9 mouse cellular contexts compared by ENCODE assay signal in the genomic region with DNA sequence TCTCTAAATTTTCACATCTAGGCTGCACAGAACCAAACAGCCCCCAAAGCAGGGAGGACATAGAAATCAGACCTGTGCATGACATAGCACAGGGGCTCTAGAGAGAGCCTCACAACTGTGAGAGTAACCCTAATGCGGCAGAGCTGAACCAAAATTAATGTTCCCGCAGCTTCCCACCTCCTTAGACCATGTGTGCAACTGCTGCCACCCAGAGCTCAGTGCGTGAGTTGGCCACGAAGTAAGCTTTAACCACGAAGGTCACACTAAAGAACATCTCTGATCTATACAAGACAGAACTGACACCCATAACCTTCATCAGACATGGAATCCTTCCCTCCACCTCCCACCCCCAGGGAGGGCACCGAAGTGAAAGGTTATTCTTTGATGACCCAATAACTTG. TPM values are rescaled to one million over a fixed set of nuclear protein-coding genes. Genes with fewer than 3 reads are reported as not detected.
A peak's percentile ranks its signal among the peaks of the same experiment; 100 is the strongest.
DNase-seq lines count a peak whose midpoint lies in the region; ATAC-seq and TF ChIP-seq lines count a peak whose summit lies in the region.
"Had no signal": no experiment of that assay in that cellular context is flagged by ENCODE, and none has a peak within 500 bp of the region (broad histone marks: within the 10 kb centered on the region; RNA-seq: fewer than 3 reads in every experiment).

No protein-coding gene starts in this region.

- no peaks in the 10 kb centered on the region for H3K27me3 ChIP-seq in heart, embryonic 11.5 days (ENCODE audit: control insufficient read depth, insufficient read depth, low read length)
- no peaks in the 10 kb centered on the region for H3K27me3 ChIP-seq in lung, embryonic 15.5 days
- no peaks in the 10 kb centered on the region for H3K27me3 ChIP-seq in midbrain, postnatal 0 days (ENCODE audit: insufficient read depth, low read length)
- H3K27me3 ChIP-seq: liver, embryonic 15.5 days; neural tube, embryonic 13.5 days had no signal

- H3K4me2 ChIP-seq in heart, embryonic 11.5 days = no peak overlapping the region
- H3K4me2 ChIP-seq in lung, embryonic 15.5 days = no peak overlapping the region
- H3K4me2 ChIP-seq in midbrain, postnatal 0 days (ENCODE audit: low read depth, low read length, poor library complexity, severe bottlenecking) = no peak overlapping the region
- H3K4me2 ChIP-seq: liver, embryonic 15.5 days; neural tube, embryonic 13.5 days had no signal

- 0 out of 2 replicates have a peak, but pooled peaks have one; percentile 17 for TF ChIP-seq CTCF in brain, embryonic 14.5 days (IDR thresholded peaks at IDR 0.05; ENCODE audit: borderline replicate concordance, extremely low read depth, insufficient read depth, insufficient read length)
- peak; percentile 59 for TF ChIP-seq CTCF in midbrain, postnatal 0 days (IDR thresholded peaks at IDR 0.05)

- H3K27ac ChIP-seq in heart, embryonic 11.5 days (ENCODE audit: low read depth, low read length) = no peak overlapping the region
- H3K27ac ChIP-seq in lung, embryonic 15.5 days = peak overlapping the region; percentile 87
- no peak overlapping the region for H3K27ac ChIP-seq in midbrain, postnatal 0 days (ENCODE audit: low read depth, low read length)
- H3K27ac ChIP-seq: liver, embryonic 15.5 days; neural tube, embryonic 13.5 days had no signal

- ATAC-seq in heart, embryonic 11.5 days (replicated peaks; ENCODE audit: insufficient number of reproducible peaks, low FRiP score, low TSS enrichment) = no peak
- 0 out of 2 replicates have a peak, but pooled peaks have one; percentile 39 for ATAC-seq in lung, embryonic 15.5 days (ENCODE audit: borderline replicate concordance, extremely low read depth, low FRiP score, low TSS enrichment)
- ATAC-seq in midbrain, postnatal 0 days (ENCODE audit: low FRiP score) = no peak

- peaks cover 2% of the 10 kb centered on the region; the same call in 1 of the 2 replicates for H3K4me1 ChIP-seq in heart, embryonic 11.5 days (ENCODE audit: control insufficient read depth, insufficient read depth, low read length)
- peaks cover 19% of the 10 kb centered on the region for H3K4me1 ChIP-seq in lung, embryonic 15.5 days
- H3K4me1 ChIP-seq in midbrain, postnatal 0 days (ENCODE audit: insufficient read depth, low read length) = no peaks in the 10 kb centered on the region
- H3K4me1 ChIP-seq: liver, embryonic 15.5 days had no signal

- WGBS in heart, embryonic 11.5 days (ENCODE audit: insufficient replicate concordance) = 82% methylated on average over 6 of the region's 6 CpGs
- 70% methylated on average over 6 of the region's 6 CpGs for WGBS in lung, embryonic 15.5 days
- WGBS in midbrain, postnatal 0 days = 75% methylated on average over 6 of the region's 6 CpGs

- no peak for TF ChIP-seq POLR2A in brain, embryonic 14.5 days (IDR thresholded peaks at IDR 0.05; ENCODE audit: borderline replicate concordance, extremely low read depth, insufficient read depth, insufficient read length, poor library complexity, severe bottlenecking)

- H3K9me3 ChIP-seq in heart, embryonic 11.5 days (replicated peaks; ENCODE audit: control insufficient read depth, low read length) = no peaks in the 10 kb centered on the region
- no peaks in the 10 kb centered on the region for H3K9me3 ChIP-seq in lung, embryonic 15.5 days
- H3K9me3 ChIP-seq in midbrain, postnatal 0 days (ENCODE audit: low read length) = no peaks in the 10 kb centered on the region
- H3K9me3 ChIP-seq: liver, embryonic 15.5 days; neural tube, embryonic 13.5 days had no signal

- H3K4me3 ChIP-seq in heart, embryonic 11.5 days (ENCODE audit: low read depth, low read length) = no peak overlapping the region
- H3K4me3 ChIP-seq in lung, embryonic 15.5 days = no peak overlapping the region
- no peak overlapping the region for H3K4me3 ChIP-seq in midbrain, postnatal 0 days (ENCODE audit: low read depth, low read length)
- H3K4me3 ChIP-seq: liver, embryonic 15.5 days; neural tube, embryonic 13.5 days had no signal

- DNase-seq in heart, adult 11 months = peak; percentile 21
- no peak for DNase-seq in lung, adult 18-20 months
- DNase-seq in brain, embryonic 14.5 days (ENCODE audit: low read depth) = no peak
- peak; percentile 43 for DNase-seq in midbrain, postnatal 0 days (ENCODE audit: low spot score)
- no peak for DNase-seq in urinary bladder, postnatal 14 days (ENCODE audit: low spot score)

- no peak overlapping the region for H3K9ac ChIP-seq in heart, embryonic 11.5 days (ENCODE audit: low read depth, low read length)
- no peak overlapping the region for H3K9ac ChIP-seq in lung, embryonic 15.5 days
- no peak overlapping the region for H3K9ac ChIP-seq in midbrain, postnatal 0 days (replicated peaks; ENCODE audit: low read length, poor library complexity, severe bottlenecking)
- H3K9ac ChIP-seq: liver, embryonic 15.5 days; neural tube, embryonic 13.5 days had no signal

- no peaks in the 10 kb centered on the region; the same call in none of the 2 replicates for H3K36me3 ChIP-seq in heart, embryonic 11.5 days (ENCODE audit: control insufficient read depth, insufficient read depth, low read length)
- peaks cover 6% of the 10 kb centered on the region for H3K36me3 ChIP-seq in lung, embryonic 15.5 days
- H3K36me3 ChIP-seq in midbrain, postnatal 0 days (ENCODE audit: insufficient read depth, low read length) = no peaks in the 10 kb centered on the region

RNA-seq across cellular contexts. Expression of a gene that starts 55.9 kb away (rescaled TPM):
- 24.4 and 28.9 TPM in 2 replicates for polyA plus RNA-seq in heart, embryonic 11.5 days (2014; fragmentation: Nextera tagmentation; extraction: Ambion mirVana)
- polyA plus RNA-seq in lung, embryonic 15.5 days (2015; fragmentation: Nextera tagmentation; extraction: Ambion mirVana) = 43.8 and 45.2 TPM in 2 replicates
- 23.6 and 24.3 TPM in 2 replicates for polyA plus RNA-seq in brain, embryonic 14.5 days (2012; rRNA removed)
- total RNA-seq in midbrain, postnatal 0 days (2014; rRNA removed) = 11.8 and 14.8 TPM in 2 replicates
- 28.0 and 29.3 TPM in 2 replicates for polyA plus RNA-seq in midbrain, postnatal 0 days (2015; fragmentation: Nextera tagmentation; extraction: Ambion mirVana)

RNA-seq across cellular contexts. Expression of a gene that starts 59.6 kb away (rescaled TPM):
- polyA plus RNA-seq in heart, embryonic 11.5 days (2014; fragmentation: Nextera tagmentation; extraction: Ambion mirVana) = 35.9 and 37.2 TPM in 2 replicates
- polyA plus RNA-seq in lung, embryonic 15.5 days (2015; fragmentation: Nextera tagmentation; extraction: Ambion mirVana) = 42.1 and 47.9 TPM in 2 replicates
- 40.1 and 41.5 TPM in 2 replicates for polyA plus RNA-seq in brain, embryonic 14.5 days (2012; rRNA removed)
- total RNA-seq in midbrain, postnatal 0 days (2014; rRNA removed) = 37.5 and 38.9 TPM in 2 replicates
- 37.1 and 38.3 TPM in 2 replicates for polyA plus RNA-seq in midbrain, postnatal 0 days (2015; fragmentation: Nextera tagmentation; extraction: Ambion mirVana)

RNA-seq across cellular contexts. Expression of a gene that starts 59.7 kb away (rescaled TPM):
- 3.4 and 4.4 TPM in 2 replicates for polyA plus RNA-seq in heart, embryonic 11.5 days (2014; fragmentation: Nextera tagmentation; extraction: Ambion mirVana)
- 5.6 and 6.7 TPM in 2 replicates for polyA plus RNA-seq in lung, embryonic 15.5 days (2015; fragmentation: Nextera tagmentation; extraction: Ambion mirVana)
- polyA plus RNA-seq in brain, embryonic 14.5 days (2012; rRNA removed) = 5.4 TPM in 2 replicates
- 3.1 and 5.4 TPM in 2 replicates for total RNA-seq in midbrain, postnatal 0 days (2014; rRNA removed)
- polyA plus RNA-seq in midbrain, postnatal 0 days (2015; fragmentation: Nextera tagmentation; extraction: Ambion mirVana) = 3.2 and 4.0 TPM in 2 replicates

Comparison
In these comparisons a context has a peak if more than half of its experiments do, and no peak if none do; other contexts are left out.
1. DNase-seq: peak in heart, adult 11 months (single experiment) and midbrain, postnatal 0 days (single experiment); none in lung, adult 18-20 months (0 of 2), brain, embryonic 14.5 days (single experiment) and urinary bladder, postnatal 14 days (single experiment).